Mouse (Mus musculus) heart, embryonic 11.5 days (tissue): ENCODE results near the gene Ddah2. TPM values are rescaled to one million over a fixed set of nuclear protein-coding genes. Genes with fewer than 3 reads are reported as not detected.

Experiments
- ATAC-seq: fragments of 200-750 bp; cut with Nextera tagmentation; replicated peaks from 2 replicates; pipeline ENCODE4 v1.8.0; 2017; ENCODE audit warnings: moderate library complexity; ENCODE audit not compliant: insufficient number of reproducible peaks, low FRiP score, low TSS enrichment
- H3K27ac ChIP-seq: fragments of 300-500 bp; sonication (generic); 2 replicates; pipeline ENCODE4 v1.5.1; 2014; ENCODE audit warnings: mild to moderate bottlenecking, low read depth, low read length
- H3K27me3 ChIP-seq: fragments of 300-500 bp; sonication (generic); 2 replicates; pipeline ENCODE4 v1.6.1; 2014; ENCODE audit warnings: mild to moderate bottlenecking, low read length, mixed read lengths; ENCODE audit not compliant: control insufficient read depth, insufficient read depth
- H3K36me3 ChIP-seq: fragments of 300-500 bp; sonication (generic); 2 replicates; pipeline ENCODE4 v1.6.1; 2014; ENCODE audit warnings: mild to moderate bottlenecking, low read length, moderate library complexity, mixed read lengths; ENCODE audit not compliant: control insufficient read depth, insufficient read depth
- H3K4me1 ChIP-seq: fragments of 300-500 bp; sonication (generic); 2 replicates; pipeline ENCODE4 v1.6.1; 2014; ENCODE audit warnings: low read length; ENCODE audit not compliant: control insufficient read depth, insufficient read depth
- H3K4me2 ChIP-seq: fragments of 300-500 bp; sonication (generic); 2 replicates; pipeline ENCODE4 v1.6.1; 2014; ENCODE audit warnings: mild to moderate bottlenecking, moderate library complexity
- H3K4me3 ChIP-seq: fragments of 300-500 bp; sonication (generic); 2 replicates; pipeline ENCODE4 v1.5.1; 2014; ENCODE audit warnings: low read depth, low read length
- H3K9ac ChIP-seq: fragments of 300-500 bp; sonication (generic); 2 replicates; pipeline ENCODE4 v1.6.1; 2014; ENCODE audit warnings: mild to moderate bottlenecking, low read depth, low read length, moderate library complexity
- H3K9me3 ChIP-seq: fragments of 300-500 bp; sonication (generic); replicated peaks from 2 replicates; pipeline ENCODE4 v1.6.1; 2016; ENCODE audit warnings: low read length; ENCODE audit not compliant: control insufficient read depth
- WGBS: fragments of 180-500 bp; shearing (Covaris S2); extraction: QIAGEN DNeasy Blood & Tissue Kit; methylation state at CpG from one replicate; pipeline ENCODE4 v1.1.7; 2014; ENCODE audit not compliant: insufficient replicate concordance; 5-methylcytosine and 5-hydroxymethylcytosine counted together
- polyA plus RNA-seq: library from polyadenylated mRNA; unstranded; fragments of >200 nt; fragmentation: Nextera tagmentation; extraction: Ambion mirVana; gene quantifications from 2 replicates; pipeline ENCODE4 v1.2.1, GENCODE M21; 2014

The Ddah2 gene
- polyA plus RNA-seq, 1 experiment from 2014 or later, result 213 TPM

DNA sequence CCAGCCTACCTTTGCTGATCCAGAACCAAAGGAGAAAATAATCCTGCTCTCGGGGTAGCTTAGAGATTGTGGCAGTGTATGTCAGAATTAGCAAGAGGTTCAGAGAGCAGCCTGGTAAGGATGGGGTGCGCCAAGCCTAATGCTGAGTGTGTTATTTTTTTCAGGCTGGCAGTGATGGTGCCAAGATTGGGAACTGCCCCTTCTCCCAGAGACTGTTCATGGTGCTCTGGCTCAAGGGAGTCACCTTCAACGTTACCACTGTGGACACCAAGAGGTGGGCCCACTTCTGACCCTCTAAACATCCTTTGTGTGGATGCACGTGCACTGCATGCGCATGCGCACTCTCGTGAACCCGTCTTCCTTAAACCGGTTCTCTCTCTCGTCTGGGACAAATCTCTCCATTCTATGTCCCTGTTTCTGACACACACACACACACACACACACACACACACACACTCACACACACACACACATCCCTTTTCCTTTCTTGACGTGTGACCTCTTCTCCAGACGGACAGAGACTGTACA is 6.5 kb upstream of the Ddah2 start:
- Histone ChIP-seq H3K9ac (peak overlapping the region; percentile 95), H3K4me3 (peak overlapping the region; percentile 92), H3K4me1 (peaks cover 28% of the 10 kb centered on the region), H3K27ac (peak overlapping the region; percentile 99), H3K4me2 (peak overlapping the region; percentile 85), H3K9me3 (no peaks in the 10 kb centered on the region), H3K36me3 (peaks cover 31% of the 10 kb centered on the region), H3K27me3 (no peaks in the 10 kb centered on the region)
- WGBS, result 76% methylated on average over 12 of the region's 12 CpGs
- ATAC-seq, result no peak

DNA sequence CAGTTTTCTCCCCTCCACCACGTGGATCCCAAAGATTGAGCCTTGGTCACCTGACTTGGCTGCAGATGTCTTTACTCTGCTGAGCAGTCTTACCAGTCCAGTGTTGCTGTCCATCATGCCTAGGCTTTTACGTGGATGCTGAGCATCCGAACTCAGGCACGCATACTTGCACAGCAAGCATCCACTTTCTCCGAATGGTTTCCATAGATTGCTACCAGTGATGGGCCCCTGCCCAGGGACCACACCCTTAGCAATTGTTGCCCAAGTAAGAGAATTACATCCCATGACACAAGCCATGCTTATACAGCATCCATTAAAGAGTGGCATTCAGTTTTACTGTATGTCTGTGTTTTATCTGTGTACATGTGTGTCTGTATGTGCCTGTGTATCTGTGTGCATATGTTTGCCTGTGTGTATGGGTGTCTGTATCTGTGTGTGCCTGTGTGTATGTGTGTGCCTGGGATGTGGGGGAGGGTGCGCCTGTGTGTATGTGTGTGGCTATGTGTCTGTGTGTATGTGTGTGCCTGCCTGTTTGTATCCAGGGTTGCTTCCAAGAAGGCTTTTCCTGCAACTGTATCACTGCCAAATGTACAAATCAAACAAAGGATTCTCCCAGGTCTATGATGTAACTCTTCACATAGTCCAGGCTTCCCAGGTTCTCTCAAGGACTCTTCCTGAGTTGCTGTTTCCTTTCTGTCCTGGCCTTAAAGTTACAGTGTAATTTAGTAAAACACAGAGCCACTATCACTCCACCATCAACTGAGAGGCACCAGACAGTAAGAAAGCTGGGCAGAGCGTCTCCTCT is 2.9 kb upstream of the Ddah2 start:
- Histone ChIP-seq H3K36me3 (peaks cover 37% of the 10 kb centered on the region), H3K4me1 (peaks cover 25% of the 10 kb centered on the region), H3K4me3 (no peak overlapping the region), H3K9me3 (no peaks in the 10 kb centered on the region), H3K27me3 (no peaks in the 10 kb centered on the region), H3K4me2 (no peak overlapping the region), H3K9ac (no peak overlapping the region), H3K27ac (no peak overlapping the region)
- ATAC-seq, result no peak
- WGBS, result 86% methylated on average over 7 of the region's 7 CpGs

DNA sequence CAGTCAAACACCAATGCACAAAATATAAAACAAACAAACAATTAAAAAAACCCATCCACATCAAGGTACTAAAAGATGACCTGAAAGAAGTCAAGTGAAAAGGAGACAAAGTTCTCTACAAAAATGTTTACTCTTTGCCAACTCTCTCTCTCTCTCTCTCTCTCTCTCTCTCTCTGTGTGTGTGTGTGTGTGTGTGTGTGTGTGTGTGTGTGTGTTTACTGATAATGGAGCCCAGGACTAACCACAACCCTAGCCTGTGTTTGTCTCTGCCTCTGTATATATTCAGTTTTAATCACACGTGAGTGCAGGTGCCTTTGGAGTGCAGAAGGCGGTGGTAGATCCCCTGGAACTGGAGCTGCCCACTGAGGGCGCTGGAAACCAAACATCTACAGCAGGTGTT is 1.7 kb upstream of the Ddah2 start:
- no peak overlapping the region for H3K4me3 ChIP-seq
- no peak for ATAC-seq
- WGBS, result 64% methylated on average over 3 of the region's 3 CpGs
- H3K36me3 ChIP-seq, result peaks cover 43% of the 10 kb centered on the region
- no peak overlapping the region for H3K9ac ChIP-seq
- no peak overlapping the region for H3K27ac ChIP-seq
- H3K4me2 ChIP-seq, result no peak overlapping the region
- no peaks in the 10 kb centered on the region for H3K9me3 ChIP-seq
- peaks cover 23% of the 10 kb centered on the region for H3K4me1 ChIP-seq
- no peaks in the 10 kb centered on the region for H3K27me3 ChIP-seq

DNA sequence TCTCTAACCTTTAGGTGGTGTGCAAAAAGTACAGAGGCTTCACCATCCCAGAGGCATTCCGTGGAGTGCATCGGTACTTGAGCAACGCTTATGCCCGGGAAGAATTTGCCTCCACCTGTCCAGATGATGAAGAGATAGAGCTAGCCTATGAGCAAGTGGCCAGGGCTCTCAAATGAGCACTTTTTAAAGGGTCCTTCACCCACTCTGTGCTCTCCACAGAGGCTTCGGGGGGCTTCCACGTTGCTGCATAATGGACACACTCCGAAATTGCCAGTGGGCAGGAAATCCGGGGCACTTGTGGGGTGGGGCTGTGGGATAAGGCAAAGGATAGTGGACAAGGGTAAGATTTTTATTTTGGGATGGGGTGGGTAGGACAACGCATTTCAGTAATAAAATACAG is 519 bp upstream of the Ddah2 start:
- H3K4me2 ChIP-seq, result peak overlapping the region; percentile 77
- H3K27ac ChIP-seq, result peak overlapping the region; percentile 91; the same call in 1 of the 2 replicates
- H3K36me3 ChIP-seq, result peaks cover 39% of the 10 kb centered on the region
- no peaks in the 10 kb centered on the region for H3K9me3 ChIP-seq
- ATAC-seq, result no peak
- peak overlapping the region; percentile 94; the same call in 1 of the 2 replicates for H3K9ac ChIP-seq
- peaks cover 16% of the 10 kb centered on the region for H3K4me1 ChIP-seq
- H3K4me3 ChIP-seq, result peak overlapping the region; percentile 77; the same call in 1 of the 2 replicates
- H3K27me3 ChIP-seq, result 0 out of 2 replicates have a peak, but pooled peaks cover 4% of the 10 kb centered on the region
- WGBS, result 57% methylated on average over 9 of the region's 9 CpGs

DNA sequence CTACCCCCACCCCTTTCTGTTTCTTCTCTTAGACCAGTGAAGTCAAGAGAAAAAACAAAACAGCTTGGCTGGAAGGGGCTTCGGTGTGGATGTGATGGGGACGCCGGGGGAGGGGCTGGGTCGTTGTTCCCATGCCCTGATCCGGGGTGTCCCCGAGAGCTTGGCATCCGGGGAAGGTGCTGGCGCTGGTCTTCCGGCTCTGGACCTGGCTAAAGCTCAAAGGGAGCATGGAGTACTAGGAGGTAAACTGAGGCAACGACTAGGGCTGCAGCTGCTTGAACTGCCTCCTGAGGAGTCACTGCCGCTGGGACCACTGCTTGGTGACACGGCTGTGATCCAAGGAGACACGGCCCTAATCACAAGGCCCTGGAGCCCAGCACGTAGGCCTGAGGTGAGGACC is 1.2 kb downstream of the Ddah2 start:
- H3K9me3 ChIP-seq, result no peaks in the 10 kb centered on the region
- H3K27ac ChIP-seq, result no peak overlapping the region
- peaks cover 19% of the 10 kb centered on the region for H3K27me3 ChIP-seq
- peak overlapping the region; percentile 94 for H3K9ac ChIP-seq
- no peak for ATAC-seq
- H3K36me3 ChIP-seq, result peaks cover 30% of the 10 kb centered on the region
- H3K4me3 ChIP-seq, result peak overlapping the region; percentile 77
- H3K4me1 ChIP-seq, result peaks cover 20% of the 10 kb centered on the region
- peak overlapping the region; percentile 77 for H3K4me2 ChIP-seq
- 27% methylated on average over 14 of the region's 14 CpGs for WGBS

DNA sequence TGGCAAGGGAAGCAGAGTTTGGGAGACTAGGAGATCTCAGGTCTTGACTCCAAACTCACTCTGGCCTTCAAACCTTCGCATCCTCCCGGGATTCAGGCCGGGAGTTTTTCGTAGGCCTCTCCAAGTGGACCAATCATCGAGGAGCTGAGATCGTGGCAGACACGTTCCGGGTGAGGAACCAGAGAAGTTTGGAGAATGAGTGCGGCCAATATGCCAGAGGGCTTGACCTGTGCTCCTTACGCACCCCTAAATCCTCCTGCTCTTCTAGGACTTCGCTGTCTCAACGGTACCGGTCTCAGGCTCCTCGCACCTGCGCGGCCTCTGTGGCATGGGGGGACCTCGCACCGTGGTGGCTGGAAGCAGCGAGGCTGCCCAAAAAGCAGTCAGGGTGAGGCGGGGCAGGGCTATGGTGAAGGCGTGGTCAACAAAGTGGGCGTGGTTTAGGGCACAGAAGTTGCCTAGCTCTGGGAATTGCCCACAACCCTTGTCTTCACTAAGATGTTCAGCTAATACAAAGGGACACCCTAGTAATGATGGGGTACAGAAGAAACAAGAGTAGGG is 2.0 kb downstream of the Ddah2 start:
- H3K4me2 ChIP-seq, result peak overlapping the region; percentile 77
- H3K27ac ChIP-seq, result no peak overlapping the region
- H3K4me1 ChIP-seq, result peaks cover 27% of the 10 kb centered on the region
- peaks cover 26% of the 10 kb centered on the region for H3K27me3 ChIP-seq
- H3K9ac ChIP-seq, result 0 out of 2 replicates have a peak overlapping the region, but pooled peaks have one; percentile 94
- peaks cover 26% of the 10 kb centered on the region for H3K36me3 ChIP-seq
- no peaks in the 10 kb centered on the region for H3K9me3 ChIP-seq
- 62% methylated on average over 22 of the region's 22 CpGs for WGBS
- peak overlapping the region; percentile 77 for H3K4me3 ChIP-seq
- no peak for ATAC-seq

DNA sequence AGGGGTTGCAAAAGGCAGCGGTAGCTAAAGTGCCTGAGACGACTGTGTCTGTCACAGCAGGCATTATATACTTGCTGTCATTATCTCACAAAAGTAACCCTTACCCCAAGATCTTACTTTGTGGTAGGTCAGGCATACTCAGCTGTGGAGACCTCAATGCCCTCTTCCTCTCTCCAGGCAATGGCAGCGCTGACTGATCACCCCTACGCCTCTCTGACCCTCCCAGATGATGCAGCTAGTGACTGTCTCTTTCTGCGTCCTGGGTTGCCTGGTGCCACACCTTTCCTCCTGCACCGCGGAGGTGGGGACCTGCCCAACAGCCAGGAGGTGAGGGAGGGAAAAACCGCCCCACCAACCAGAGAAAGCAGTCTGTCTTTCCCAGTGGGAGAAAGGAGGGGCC is 2.5 kb downstream of the Ddah2 start:
- 78% methylated on average over 8 of the region's 8 CpGs for WGBS
- Histone ChIP-seq H3K4me1 (peaks cover 27% of the 10 kb centered on the region), H3K27ac (no peak overlapping the region), H3K9me3 (no peaks in the 10 kb centered on the region), H3K4me2 (no peak overlapping the region; the same call in 1 of the 2 replicates), H3K27me3 (peaks cover 31% of the 10 kb centered on the region), H3K4me3 (no peak overlapping the region), H3K9ac (no peak overlapping the region), H3K36me3 (peaks cover 22% of the 10 kb centered on the region)
- ATAC-seq, result no peak

DNA sequence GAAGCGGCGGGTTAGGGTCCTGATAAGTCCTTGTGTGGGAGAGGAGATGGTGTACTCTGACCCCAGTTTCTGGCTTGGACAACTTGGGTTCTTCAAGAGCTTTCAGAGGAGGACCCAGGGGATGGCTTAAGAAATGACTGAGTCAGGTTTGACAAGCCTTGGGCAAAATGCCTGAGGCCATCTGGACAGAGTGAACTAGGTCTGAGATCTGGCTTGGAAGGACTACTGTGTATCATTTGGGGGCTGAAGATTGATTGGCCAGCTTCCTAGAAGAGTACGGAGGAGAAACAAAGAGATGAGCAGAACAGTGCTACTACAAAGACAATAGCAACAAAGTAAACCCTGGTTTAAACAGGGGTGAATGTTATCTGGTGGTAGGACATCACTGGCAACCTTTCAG is 4.6 kb downstream of the Ddah2 start:
- Histone ChIP-seq H3K4me1 (peaks cover 24% of the 10 kb centered on the region), H3K27ac (no peak overlapping the region), H3K9me3 (no peaks in the 10 kb centered on the region), H3K9ac (no peak overlapping the region), H3K36me3 (peaks cover 13% of the 10 kb centered on the region), H3K27me3 (peaks cover 50% of the 10 kb centered on the region), H3K4me2 (no peak overlapping the region), H3K4me3 (no peak overlapping the region)
- WGBS, result 83% methylated on average over 3 of the region's 3 CpGs
- ATAC-seq, result no peak
